Mouse (Mus musculus) ES-Bruce4 (cell line): ENCODE results near the gene Stk24.

Experiments used
- EP300 ChIP-seq: IDR thresholded peaks from 2 replicates; pipeline ENCODE4 v1.6.1; 2011; ENCODE audit warnings: low read depth, low read length; ENCODE audit not compliant: insufficient read depth
- POLR2A ChIP-seq: IDR thresholded peaks from one replicate; pipeline ENCODE4 v1.8.1; 2011; ENCODE audit warnings: low read length; ENCODE audit not compliant: insufficient read depth

GRCm38 (mm10) chr14:121371911-121372820, 7.6 kb downstream of the Stk24 start:
- TF ChIP-seq POLR2A (no peak), EP300 (no peak)
